Mouse (Mus musculus) layer of hippocampus, postnatal 10 days (tissue): ENCODE results near the gene Aknad1. TPM values are rescaled to one million over a fixed set of nuclear protein-coding genes. Genes with fewer than 3 reads are reported as not detected.
A peak's percentile ranks its signal among the peaks of the same experiment; 100 is the strongest.

ENCODE experiments used
- DNase-seq, 2 experiments: peaks; one replicate each; pipeline ENCODE4 v3.0.0; 2021; ENCODE audit warnings: low spot score in 2 of 2
- total RNA-seq, 2 experiments: library from RNA; stranded (reverse); gene quantifications; 2 replicates each; pipeline ENCODE4 v1.2.3; 2021

The Aknad1 gene
- total RNA-seq, 2 experiments from 2014 or later, result not detected

DNA sequence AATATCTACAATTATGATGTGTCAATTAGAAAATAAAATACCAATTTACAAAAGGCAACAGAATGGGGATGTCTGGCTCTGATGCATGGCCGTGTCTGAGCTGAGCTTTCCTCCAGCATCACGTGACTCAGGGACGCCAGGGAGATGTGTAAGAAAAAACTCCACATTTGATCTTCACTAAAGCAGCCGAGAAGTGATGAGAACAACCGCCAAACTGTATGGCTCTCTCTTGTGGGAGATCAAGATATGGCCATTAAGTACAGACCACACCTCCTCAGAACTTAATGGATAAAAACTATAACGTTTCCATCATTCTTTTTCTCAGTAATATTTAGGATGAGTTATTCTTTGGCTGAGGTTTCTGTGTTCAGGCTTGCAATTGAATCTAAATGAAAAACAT lies 11.6 kb downstream of the Aknad1 start:
- DNase-seq, result no peak

DNA sequence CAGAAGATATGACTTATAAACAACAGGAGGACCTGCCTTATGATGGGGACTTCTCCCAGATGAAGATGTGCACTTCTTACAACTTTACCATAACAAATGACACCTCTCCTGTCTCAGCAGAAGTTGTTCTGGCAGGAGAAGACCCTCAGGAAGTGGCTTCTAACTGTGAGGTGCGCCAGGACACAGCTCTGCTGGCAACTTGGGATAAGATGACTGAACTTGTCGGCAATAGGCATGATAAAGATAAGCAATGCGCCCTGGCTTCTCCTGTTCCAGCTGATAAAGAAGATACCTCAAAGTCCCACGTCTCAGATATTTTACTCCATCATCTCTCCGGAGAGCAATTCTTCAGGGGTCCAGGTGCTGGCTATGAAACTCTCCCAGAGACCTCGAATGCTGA lies 12.2 kb downstream of the Aknad1 start:
- no peak for DNase-seq

DNA sequence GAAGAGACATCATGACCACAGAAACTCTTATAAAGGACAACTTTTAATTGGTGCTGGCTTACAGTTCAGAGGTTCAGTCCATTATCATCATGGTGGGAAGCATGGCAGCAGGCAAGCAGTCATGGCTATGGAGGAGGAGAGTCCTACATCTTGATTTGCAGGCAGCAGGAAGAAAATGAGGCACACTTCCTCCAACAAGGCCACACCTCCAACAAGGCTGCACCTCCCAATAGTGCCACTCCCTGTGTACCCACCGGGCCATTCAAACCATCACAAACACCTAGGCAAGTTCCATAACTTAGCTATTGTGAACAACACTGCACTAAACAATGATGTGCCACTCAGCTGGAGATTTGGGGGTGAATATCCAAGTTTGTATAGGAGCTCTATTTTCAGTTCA lies 15.1 kb downstream of the Aknad1 start:
- no peak for DNase-seq

GRCm38 (mm10) chr3:108755542-108755941 lies 16.1 kb downstream of the Aknad1 start:
- DNase-seq, result no peak

- no peak for DNase-seq
Observed at GRCm38 (mm10) chr3:108756131-108756530, 16.7 kb downstream of the Aknad1 start.

DNA sequence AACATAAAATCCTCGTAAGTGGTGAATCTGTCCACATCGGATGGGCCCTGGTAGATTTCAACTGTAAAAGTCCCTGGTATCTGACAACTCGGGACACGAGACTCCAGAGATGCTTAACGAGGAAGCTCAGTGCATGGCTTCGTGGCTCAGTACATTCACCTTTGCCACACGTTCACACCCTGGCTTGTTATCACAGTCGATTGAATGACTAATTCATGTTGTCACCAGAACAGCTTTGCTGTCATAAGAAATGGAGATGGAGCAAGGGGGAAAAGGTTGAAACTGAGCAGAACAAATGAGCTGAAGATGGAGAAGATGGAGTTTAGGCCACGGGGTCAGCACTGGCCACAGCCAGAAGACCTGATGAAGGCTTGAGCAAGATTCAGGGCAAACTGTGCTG lies 18.1 kb downstream of the Aknad1 start:
- no peak for DNase-seq

GRCm38 (mm10) chr3:108759566-108760420 lies 20.3 kb downstream of the Aknad1 start:
- DNase-seq, result no peak

- peak; percentile 15 to 27 for DNase-seq
Observed at GRCm38 (mm10) chr3:108762597-108763111, 23.2 kb downstream of the Aknad1 start.

GRCm38 (mm10) chr3:108763691-108764090 lies 24.2 kb downstream of the Aknad1 start:
- no peak for DNase-seq

GRCm38 (mm10) chr3:108764976-108765375 lies 25.5 kb downstream of the Aknad1 start:
- DNase-seq, result no peak

GRCm38 (mm10) chr3:108765476-108765875 lies 26.0 kb downstream of the Aknad1 start:
- no peak for DNase-seq

GRCm38 (mm10) chr3:108766943-108767342 lies 27.5 kb downstream of the Aknad1 start:
- no peak for DNase-seq

DNA sequence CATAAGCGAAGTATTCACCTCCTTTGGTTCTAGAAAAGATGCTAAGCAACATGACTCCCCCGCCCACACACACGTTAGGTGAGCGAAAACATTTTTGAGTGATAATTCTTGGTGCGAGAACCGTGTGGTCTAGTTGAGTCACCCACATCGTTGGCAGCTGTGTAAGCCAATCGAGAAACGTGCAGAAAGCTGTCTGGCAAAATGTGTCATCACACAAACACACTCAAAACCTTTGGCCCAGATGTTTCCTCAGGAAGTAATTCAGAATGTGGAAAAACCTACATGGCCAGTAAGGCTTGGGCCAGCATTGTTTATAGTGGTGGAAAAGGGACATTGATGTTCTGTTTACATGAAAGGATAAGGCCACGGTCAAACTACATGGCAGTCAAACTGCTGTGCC lies 28.0 kb downstream of the Aknad1 start:
- no peak for DNase-seq

DNA sequence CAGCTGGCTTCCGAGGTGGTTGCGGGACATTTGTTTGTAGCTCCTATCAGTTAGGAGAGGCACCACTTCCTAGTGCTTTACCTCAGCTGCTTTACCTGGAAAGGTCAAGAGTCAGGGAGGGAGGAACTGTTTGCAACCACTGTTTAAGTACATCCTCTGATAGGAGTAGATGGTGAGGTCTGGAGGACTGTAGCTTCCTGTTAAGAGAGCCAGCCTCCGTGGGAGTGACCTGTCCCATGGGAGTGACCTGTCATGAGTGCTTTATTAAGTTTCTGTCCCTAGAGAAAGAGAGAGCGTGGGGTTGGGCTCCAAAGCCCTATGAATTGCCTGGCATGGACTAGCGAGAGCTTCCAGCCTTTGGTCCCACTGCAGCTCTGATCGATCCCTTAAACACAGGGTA lies 30.1 kb downstream of the Aknad1 start:
- DNase-seq, result no peak

- DNase-seq, result peak; percentile 56 to 71
Observed at GRCm38 (mm10) chr3:108770725-108771368, 31.4 kb downstream of the Aknad1 start.

DNA sequence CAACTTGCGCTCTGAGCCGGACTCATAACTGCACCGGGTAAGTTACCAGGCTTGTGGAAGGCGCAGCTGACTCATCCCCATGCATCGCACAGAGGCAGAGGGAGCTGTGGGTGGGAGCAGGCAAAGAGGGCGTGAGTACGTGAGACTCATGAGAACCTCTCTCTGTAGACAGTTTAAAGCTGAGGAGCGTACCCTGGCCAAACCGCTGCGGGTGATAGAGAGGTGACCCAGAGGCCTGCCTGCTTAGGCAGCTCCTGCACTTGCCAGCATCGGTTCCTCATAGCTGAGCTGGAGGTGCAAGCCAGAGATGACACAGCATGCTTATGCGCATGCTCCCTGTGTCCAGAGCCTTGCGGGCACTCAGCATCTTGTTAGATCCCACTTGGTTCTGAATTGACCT lies 32.8 kb downstream of the Aknad1 start:
- no peak for DNase-seq

DNA sequence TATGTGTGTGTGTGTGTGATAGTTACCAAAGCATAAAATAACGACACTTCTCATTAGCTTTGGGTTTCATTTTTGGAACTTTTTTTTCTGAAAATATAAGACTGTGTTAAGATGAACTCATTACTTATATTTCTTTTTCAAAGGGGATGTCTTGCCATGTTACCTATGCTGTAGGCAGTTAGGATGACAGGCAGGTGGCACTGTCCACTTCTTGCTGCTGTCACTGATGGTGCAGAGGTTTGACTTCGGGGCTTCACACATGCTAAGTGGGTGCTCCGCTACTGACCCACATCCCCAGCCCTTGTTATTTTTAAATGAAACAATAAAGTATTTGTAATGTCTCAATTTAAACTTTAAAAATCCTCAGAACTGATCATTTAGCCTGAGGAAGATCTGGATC lies 33.4 kb downstream of the Aknad1 start:
- DNase-seq, result no peak

DNA sequence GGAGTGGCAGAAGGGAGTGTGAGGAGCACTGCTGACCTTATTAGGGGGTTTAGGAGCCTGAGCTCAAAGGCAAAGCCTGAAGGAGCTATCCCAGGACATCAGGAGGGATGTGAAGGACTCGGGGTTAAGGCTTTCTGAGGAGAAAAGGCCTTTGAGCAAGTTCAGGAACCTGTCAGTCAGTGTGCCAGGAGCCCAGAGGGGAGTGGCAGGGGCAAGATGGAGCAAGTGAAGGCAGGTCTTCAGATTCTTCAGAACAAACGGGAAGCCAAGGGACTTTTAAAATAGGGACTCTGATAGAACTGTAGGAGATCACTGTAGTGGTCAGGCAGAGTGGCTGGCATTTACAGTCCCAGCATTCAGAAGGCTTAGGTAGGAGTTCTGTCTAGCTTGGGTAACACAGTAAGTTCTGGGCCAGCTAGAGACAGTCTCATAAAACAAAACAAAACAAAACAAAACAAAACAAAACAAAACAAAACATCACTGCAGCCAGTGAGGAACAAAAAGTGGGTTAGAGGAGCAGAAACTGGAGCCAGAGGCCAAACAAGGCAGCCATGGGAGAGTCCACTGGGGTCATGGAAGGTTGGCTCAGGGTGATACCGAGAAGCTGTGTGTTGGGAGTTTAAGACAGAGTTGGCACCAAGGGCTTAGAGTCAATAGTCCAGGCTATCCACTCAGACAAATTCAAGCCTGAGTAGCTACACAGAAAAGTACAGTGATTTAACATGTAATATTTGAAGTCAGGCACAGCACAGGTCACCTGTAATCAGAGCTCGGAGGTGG lies 39.5 kb downstream of the Aknad1 start:
- no peak for DNase-seq

GRCm38 (mm10) chr3:108781238-108781883 lies 41.9 kb downstream of the Aknad1 start:
- peak; percentile 19 to 36 for DNase-seq

DNA sequence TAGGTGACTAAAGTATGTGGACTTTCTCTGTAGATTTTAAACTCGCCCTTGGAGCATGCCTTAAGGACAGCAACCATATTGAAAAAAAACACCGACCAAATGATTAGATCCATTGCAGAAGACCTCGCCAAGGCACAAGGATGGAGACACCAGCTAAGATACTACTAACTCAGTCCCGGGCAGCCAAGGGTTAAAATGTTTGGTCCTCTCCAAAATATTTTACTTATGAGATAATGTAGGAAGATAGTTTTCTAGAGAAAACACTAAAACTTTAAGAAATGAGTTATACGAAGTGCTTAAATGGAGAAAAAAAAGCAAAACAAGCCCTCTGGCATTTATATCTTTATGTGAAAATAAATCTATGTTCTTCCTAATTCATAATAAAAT lies 42.4 kb downstream of the Aknad1 start:
- DNase-seq, result no peak

- DNase-seq, result no peak
Observed at GRCm38 (mm10) chr3:108782364-108782895, 43.0 kb downstream of the Aknad1 start.
